Mouse (Mus musculus) CD4-positive naive resting alpha-beta T cell, adult 76 days (primary cell): ENCODE data around the gene Aph1b. TPM values are rescaled to one million over a fixed set of nuclear protein-coding genes. Genes with fewer than 3 reads are reported as not detected.

Experiments
- total RNA-seq: library from RNA; stranded (reverse); gene quantifications from one replicate; pipeline ENCODE4 v1.2.4, GENCODE M21; 2023

Gene Aph1b
- total RNA-seq: 1.0 TPM

DNA sequence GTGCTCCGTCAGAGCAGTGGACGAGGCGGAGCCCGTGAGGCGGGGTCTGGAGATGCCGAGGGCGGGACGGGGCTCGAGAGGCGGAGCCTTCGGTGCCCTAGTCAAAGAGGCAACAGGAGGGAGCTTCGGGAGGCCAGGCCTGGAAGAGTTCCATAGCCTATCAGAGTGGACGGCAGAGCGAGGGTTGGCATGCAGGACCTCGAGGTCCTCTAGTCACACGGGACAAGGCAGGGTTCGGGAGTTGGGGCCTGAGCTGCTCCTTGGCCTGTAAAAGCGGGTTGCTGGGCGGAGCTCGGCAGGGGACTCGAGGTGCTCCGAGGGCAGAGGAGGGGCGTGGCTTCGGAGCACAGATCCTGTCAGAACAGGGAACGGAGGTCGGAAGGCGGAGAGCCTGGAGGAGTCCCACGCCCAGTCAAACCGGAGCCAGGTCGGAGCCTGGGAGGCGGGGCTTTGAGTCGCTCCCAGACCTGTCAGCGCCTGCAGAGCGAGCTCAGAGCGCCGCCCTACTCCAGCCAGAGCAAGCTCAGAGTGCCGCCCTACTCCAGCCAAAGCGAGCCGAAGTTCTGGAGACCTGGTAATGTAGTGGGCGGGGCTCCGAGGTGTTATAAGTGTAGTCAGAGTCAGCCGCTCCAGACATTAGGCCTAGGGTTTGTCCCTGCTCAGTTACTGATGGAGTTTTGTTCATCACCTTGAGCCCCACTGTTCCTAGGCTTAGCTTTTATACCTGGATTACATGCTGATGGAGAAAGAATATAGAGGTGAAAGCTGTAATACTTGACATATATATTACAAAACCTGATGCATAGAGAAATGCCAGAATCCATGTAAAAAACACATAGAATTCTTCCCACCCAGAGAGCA is at the start of gene Aph1b:
Gene Aph1b, minus strand, starts transcription at position 27 of the 861 bp plus-strand sequence.

DNA sequence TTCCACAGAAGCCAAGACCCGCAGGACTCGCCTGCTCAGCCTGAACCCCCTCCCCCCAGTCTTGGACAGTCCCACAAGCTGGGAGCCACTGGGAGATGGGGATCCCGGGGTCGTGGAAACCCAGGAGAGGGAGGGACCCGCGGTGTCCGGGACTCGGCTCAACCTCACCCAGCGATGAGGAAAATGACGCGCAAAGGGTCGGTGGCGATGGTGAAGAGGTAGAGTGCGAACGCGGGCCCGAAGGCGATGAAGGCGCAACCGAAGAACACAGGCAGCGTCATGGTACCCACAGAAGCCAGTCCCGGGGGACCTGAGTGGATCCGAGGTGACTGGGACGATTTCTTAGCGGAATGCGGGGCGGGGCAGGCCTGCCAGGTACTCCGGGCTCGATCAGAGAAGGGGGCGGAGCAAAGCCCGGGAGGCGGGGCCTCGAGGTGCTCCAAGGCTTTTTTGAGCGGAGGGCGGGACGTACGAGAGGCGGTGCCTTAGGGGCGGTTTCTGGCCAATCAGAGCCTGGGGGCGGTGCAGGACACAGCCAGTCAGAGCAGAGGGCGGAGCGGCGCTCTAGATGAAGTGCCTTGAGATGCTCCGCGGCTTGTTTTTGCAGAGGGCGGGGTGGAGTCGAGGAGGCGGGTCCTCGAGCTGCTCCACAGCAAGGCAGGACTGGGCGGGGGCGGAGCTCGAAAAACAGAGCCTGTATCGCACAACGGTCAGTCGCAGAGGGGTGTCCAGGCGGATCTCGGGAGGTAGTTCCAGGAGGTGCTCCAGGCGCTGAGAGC is 39.2 kb upstream of the Aph1b start, which contains the start of gene Aph1c:
Gene Aph1c, minus strand, starts transcription at position 409 of the 779 bp plus-strand sequence.

DNA sequence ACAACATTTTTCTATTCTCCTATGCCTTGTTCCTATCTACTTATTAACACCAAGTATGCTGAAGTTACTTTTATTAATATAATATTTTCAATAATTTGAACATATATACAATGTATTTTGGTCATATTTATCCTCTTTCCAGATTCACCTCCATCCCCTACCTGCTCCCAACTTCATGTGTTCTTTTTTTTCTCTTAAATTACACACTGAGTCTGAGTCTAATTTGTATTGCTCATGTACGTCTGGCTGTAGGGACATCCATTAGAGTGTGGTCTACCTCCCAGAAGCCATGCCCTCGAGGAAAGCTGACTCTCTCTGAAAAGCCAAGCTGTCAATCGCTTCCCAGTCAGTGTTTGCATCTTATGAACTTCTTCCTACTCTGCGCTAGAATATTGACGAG is 1.4 kb upstream of the Aph1b start, which contains the start of gene Gm10647:
Gene Gm10647, plus strand, starts transcription at position 301 of the 400 bp plus-strand sequence.

Other genes with a start within 250 kb of the Aph1b start
- gene Usp3, start 202.3 kb downstream of the Aph1b start, total RNA-seq: 205 TPM
- gene Car12, start 81.8 kb downstream of the Aph1b start, total RNA-seq: 2.8 TPM
- not detected for gene Gm10647, start 1.5 kb upstream of the Aph1b start, total RNA-seq
- gene Aph1c, start 39.2 kb upstream of the Aph1b start, total RNA-seq: 0.56 TPM
- 45.8 TPM for gene Rab8b, start 124.2 kb upstream of the Aph1b start, total RNA-seq
- 33.8 TPM for gene Rps27l, start 150.6 kb upstream of the Aph1b start, total RNA-seq
- gene Lactb, start 180.0 kb upstream of the Aph1b start, total RNA-seq: 12.5 TPM